Mouse (Mus musculus): ENCODE measurements around the gene Kcng3. TPM values are rescaled to one million over a fixed set of nuclear protein-coding genes. Genes with fewer than 3 reads are reported as not detected.

The Kcng3 gene
- polyA plus RNA-seq, 1 experiment from 2014 or later = not detected

DNA sequence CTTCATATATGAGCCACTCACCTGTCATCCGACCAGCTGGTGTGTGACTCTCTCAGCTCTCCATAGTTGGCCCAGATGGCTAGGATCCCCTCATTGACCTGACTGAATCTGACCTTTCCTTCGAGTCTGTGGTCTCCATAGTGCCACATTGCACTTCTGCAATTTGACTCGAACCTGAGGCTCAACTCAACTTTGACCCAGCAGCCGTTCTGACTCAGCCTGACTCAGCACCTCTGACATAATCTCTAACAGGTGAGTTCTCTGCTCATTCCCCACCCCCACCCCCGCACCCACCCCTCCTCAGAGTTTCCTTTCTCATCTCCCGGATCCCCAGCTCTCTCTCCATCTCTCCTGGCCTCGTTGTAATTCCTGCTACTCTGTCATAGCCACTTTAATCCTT, 4.7 kb upstream of the Kcng3 start:
- no peak overlapping the region for H3K27ac ChIP-seq (ENCODE audit: low read depth)
- DNase-seq (no peak), ATAC-seq (no peak)
- H3K4me3 ChIP-seq (ENCODE audit: low read depth, low read length) = no peak overlapping the region
- no peaks in the 10 kb centered on the region for H3K36me3 ChIP-seq (replicated peaks; ENCODE audit: insufficient read depth, low read length)
- WGBS (ENCODE audit: insufficient replicate concordance) = 61% methylated on average over 7 of the region's 7 CpGs
- H3K4me1 ChIP-seq (ENCODE audit: insufficient read depth) = peaks cover 15% of the 10 kb centered on the region
- H3K9me3 ChIP-seq (ENCODE audit: low read length) = 0 out of 2 replicates have a peak, but pooled peaks cover 3% of the 10 kb centered on the region
- no peak overlapping the region for H3K4me2 ChIP-seq (ENCODE audit: low read depth, low read length)
- peaks cover 24% of the 10 kb centered on the region for H3K27me3 ChIP-seq (ENCODE audit: insufficient read depth, low read length)
- no peak for TF ChIP-seq CTCF (IDR thresholded peaks at IDR 0.05; ENCODE audit: low read depth)
- TF ChIP-seq EP300 (IDR thresholded peaks at IDR 0.05; ENCODE audit: low read depth) = no peak
- H3K9ac ChIP-seq (replicated peaks) = no peak overlapping the region

DNA sequence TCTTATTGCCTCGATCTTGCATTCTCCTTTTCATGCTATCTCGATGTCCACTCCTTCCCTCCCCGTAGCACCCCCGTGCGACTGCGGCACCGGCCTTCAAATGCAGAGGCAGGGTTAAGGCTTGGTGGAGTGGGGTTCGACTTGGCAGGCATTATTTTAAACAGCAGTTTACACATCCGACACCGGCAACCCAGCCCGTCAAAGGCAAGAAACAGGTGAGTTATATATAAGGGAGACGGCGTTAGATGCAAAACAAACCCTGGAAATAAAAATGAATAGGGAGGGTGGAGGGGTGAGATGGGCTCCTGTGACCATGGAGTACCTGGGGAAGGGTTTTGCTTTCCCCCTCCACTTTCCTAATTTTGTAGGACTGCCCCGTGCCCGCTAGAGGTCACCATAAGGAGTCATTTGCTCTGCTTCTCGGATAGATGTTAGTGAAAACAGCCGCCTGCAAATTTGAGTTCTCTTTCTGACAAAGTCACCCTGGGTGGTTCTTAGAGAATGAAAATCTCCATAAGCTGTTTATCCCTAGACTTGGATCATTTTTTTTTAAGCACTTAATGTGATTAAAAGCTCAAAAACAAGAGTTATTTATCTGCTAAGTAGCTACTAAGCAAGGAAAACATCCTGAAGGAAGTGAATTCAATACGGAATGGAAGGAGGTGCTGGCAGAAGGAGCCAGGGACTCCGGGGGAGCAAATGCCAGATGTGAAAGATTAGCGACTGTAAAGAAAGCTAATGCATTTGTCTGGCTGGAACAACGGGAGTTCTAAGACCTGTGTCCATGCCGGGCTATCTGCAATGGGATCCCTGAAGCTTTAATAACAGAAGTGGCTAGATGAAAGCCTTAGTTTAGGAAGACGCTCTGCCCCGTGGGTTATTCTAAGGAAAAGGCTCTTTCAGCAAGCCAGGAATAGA, 1.2 kb upstream of the Kcng3 start:
- Histone ChIP-seq H3K36me3 (replicated peaks; ENCODE audit: insufficient read depth, low read length) (no peaks in the 10 kb centered on the region), H3K4me2 (ENCODE audit: low read depth, low read length) (peak overlapping the region; percentile 94), H3K4me1 (ENCODE audit: insufficient read depth) (peaks cover 22% of the 10 kb centered on the region), H3K4me3 (ENCODE audit: low read depth, low read length) (peak overlapping the region; percentile 59), H3K9me3 (ENCODE audit: low read length) (0 out of 2 replicates have a peak, but pooled peaks cover 3% of the 10 kb centered on the region), H3K27me3 (ENCODE audit: insufficient read depth, low read length) (peaks cover 55% of the 10 kb centered on the region), H3K27ac (ENCODE audit: low read depth) (no peak overlapping the region), H3K9ac (replicated peaks) (0 out of 2 replicates have a peak overlapping the region, but pooled peaks have one; percentile 4)
- TF ChIP-seq CTCF (IDR thresholded peaks at IDR 0.05; ENCODE audit: low read depth) = peak; percentile 73
- TF ChIP-seq EP300 (IDR thresholded peaks at IDR 0.05; ENCODE audit: low read depth) = no peak
- peak; percentile 68 for DNase-seq
- ATAC-seq = peak; percentile 47; the same call in 1 of the 2 replicates
- WGBS (ENCODE audit: insufficient replicate concordance) = 4% methylated on average over 24 of the region's 24 CpGs

DNA sequence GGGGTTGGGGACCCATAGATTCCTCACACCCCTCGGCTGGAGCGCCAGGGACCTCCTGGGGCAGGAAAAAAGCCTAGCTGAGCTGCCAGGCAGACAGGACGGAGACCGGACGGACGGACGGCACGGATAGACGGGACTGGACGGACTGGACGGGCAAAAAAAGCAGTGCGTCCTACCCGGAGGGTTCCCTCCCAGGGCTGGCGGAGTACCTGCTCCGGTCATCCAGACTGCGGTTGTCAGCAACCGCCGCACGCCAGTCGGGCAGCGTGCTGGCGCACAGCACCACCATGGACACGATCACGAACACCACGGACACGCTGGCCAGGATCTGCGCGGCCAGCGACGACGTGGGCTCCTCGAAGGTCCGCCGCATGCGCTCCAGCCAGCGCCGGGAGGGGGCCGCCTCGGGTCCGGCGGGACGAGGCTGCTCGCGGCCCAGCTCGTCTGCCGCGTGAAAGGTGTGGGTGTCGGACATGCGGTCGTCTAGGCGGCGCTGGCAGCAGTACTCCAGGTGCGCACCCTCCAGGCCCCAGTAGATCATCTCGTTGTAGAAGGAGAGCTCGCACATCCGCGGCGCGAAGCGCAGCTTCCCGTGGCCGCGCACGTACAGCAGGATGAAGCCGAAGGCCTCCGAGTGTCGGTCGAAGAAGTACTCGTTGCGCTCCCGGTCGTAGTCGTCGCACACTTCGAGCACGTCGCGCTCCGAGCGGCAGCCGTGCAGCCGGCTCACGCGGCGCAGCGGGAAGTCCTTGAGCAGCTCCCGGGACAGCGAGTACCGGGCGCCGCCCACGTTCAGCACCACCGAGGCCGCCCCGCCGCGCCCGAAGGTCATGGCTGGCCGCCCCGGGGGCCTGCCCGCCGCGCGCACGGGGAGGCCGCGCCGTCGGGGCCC, 662 bp downstream of the Kcng3 start:
- Histone ChIP-seq H3K4me3 (ENCODE audit: low read depth, low read length) (peak overlapping the region; percentile 59), H3K36me3 (replicated peaks; ENCODE audit: insufficient read depth, low read length) (no peaks in the 10 kb centered on the region), H3K27ac (ENCODE audit: low read depth) (no peak overlapping the region), H3K4me1 (ENCODE audit: insufficient read depth) (peaks cover 22% of the 10 kb centered on the region), H3K9ac (replicated peaks) (no peak overlapping the region), H3K4me2 (ENCODE audit: low read depth, low read length) (peak overlapping the region; percentile 94), H3K27me3 (ENCODE audit: insufficient read depth, low read length) (peaks cover 56% of the 10 kb centered on the region), H3K9me3 (ENCODE audit: low read length) (no peaks in the 10 kb centered on the region)
- WGBS (ENCODE audit: insufficient replicate concordance) = 3% methylated on average over 94 of the region's 109 CpGs
- TF ChIP-seq EP300 (IDR thresholded peaks at IDR 0.05; ENCODE audit: low read depth) (no peak), CTCF (IDR thresholded peaks at IDR 0.05; ENCODE audit: low read depth) (no peak)
- DNase-seq = no peak
- ATAC-seq = peak; percentile 53

DNA sequence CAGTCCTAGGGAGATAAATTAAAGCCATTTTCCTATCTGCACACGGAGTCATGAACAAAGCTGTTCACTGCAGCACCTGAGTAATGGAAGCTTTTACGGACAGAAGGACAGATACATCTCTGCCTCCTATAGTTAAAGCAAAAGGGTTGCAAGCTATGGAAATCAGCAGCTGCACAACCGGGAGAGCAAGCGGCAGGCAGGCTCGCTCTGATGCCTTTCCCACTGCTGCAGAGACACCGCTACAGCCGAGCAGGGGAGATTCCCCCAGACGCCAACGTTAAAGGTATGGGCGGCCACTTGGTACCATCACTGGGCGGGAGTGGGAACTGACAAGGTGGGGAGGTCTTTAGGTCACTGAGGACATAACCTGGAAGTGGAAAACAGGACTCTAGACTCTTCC, 17.8 kb downstream of the Kcng3 start:
- WGBS (ENCODE audit: insufficient replicate concordance) = 51% methylated on average over 11 of the region's 11 CpGs
- Histone ChIP-seq H3K9ac (replicated peaks) (no peak overlapping the region), H3K4me2 (ENCODE audit: low read depth, low read length) (no peak overlapping the region), H3K27me3 (ENCODE audit: insufficient read depth, low read length) (no peaks in the 10 kb centered on the region), H3K4me3 (ENCODE audit: low read depth, low read length) (no peak overlapping the region), H3K27ac (ENCODE audit: low read depth) (no peak overlapping the region), H3K9me3 (ENCODE audit: low read length) (peaks cover 3% of the 10 kb centered on the region; the same call in 1 of the 2 replicates), H3K36me3 (replicated peaks; ENCODE audit: insufficient read depth, low read length) (no peaks in the 10 kb centered on the region), H3K4me1 (ENCODE audit: insufficient read depth) (no peaks in the 10 kb centered on the region)
- ATAC-seq (no peak), DNase-seq (no peak)
- TF ChIP-seq EP300 (IDR thresholded peaks at IDR 0.05; ENCODE audit: low read depth) (no peak), CTCF (IDR thresholded peaks at IDR 0.05; ENCODE audit: low read depth) (no peak)

DNA sequence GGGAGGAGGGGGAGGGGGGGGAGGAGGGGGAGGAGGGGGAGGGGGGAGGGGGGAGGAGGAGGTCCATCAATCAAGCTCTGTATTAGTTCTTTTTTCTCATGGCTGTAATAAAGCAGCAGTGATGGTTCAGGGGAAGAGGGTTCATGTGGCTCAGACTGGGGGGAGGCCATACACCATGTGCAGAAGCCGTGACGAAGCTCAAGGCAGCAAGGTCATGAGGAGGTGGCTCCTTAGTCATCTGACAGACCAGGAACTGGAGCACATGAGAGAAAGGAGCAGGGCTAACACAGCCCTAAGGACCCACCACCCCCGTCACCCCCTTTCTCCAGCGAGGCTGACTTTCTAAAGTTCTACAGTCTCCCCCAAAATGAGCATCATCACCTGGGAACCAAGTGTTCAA, 22.2 kb downstream of the Kcng3 start:
- Histone ChIP-seq H3K27ac (ENCODE audit: low read depth) (no peak overlapping the region), H3K4me1 (ENCODE audit: insufficient read depth) (no peaks in the 10 kb centered on the region), H3K4me2 (ENCODE audit: low read depth, low read length) (no peak overlapping the region), H3K36me3 (replicated peaks; ENCODE audit: insufficient read depth, low read length) (no peaks in the 10 kb centered on the region), H3K4me3 (ENCODE audit: low read depth, low read length) (no peak overlapping the region), H3K9me3 (ENCODE audit: low read length) (peaks cover 3% of the 10 kb centered on the region; the same call in 1 of the 2 replicates), H3K9ac (replicated peaks) (no peak overlapping the region), H3K27me3 (ENCODE audit: insufficient read depth, low read length) (no peaks in the 10 kb centered on the region)
- DNase-seq (no peak), ATAC-seq (no peak)
- no peak for TF ChIP-seq EP300 (IDR thresholded peaks at IDR 0.05; ENCODE audit: low read depth)
- no peak for TF ChIP-seq CTCF (IDR thresholded peaks at IDR 0.05; ENCODE audit: low read depth)
- 72% methylated on average over 4 of the region's 4 CpGs for WGBS (ENCODE audit: insufficient replicate concordance)

DNA sequence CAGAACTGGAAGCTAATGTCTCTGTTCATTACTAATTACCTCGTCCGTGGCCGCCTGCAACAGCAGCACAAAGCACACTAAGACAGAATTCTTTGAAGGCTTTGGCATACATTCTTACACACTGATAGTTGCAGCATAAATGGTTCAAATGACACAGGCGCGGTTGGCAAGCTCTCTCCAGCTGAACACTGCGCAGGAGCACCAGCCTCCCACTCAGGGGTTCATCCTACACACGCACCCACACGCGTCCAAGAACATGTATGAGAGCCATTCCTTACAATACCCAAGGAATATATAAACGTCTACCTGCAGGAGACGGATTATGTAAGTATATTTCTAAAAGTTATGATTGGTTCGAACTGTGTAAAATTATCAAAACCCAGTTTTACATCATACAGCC, 30.7 kb downstream of the Kcng3 start:
- TF ChIP-seq EP300 (IDR thresholded peaks at IDR 0.05; ENCODE audit: low read depth) (no peak), CTCF (IDR thresholded peaks at IDR 0.05; ENCODE audit: low read depth) (no peak)
- Histone ChIP-seq H3K27ac (ENCODE audit: low read depth) (no peak overlapping the region), H3K36me3 (replicated peaks; ENCODE audit: insufficient read depth, low read length) (no peaks in the 10 kb centered on the region), H3K4me1 (ENCODE audit: insufficient read depth) (no peaks in the 10 kb centered on the region), H3K9me3 (ENCODE audit: low read length) (no peaks in the 10 kb centered on the region; the same call in 1 of the 2 replicates), H3K27me3 (ENCODE audit: insufficient read depth, low read length) (no peaks in the 10 kb centered on the region), H3K9ac (replicated peaks) (no peak overlapping the region), H3K4me3 (ENCODE audit: low read depth, low read length) (no peak overlapping the region), H3K4me2 (ENCODE audit: low read depth, low read length) (no peak overlapping the region)
- no peak for ATAC-seq
- WGBS (ENCODE audit: insufficient replicate concordance) = 85% methylated on average over 12 of the region's 12 CpGs
- DNase-seq = no peak

Data from liver, postnatal 0 days (tissue).